Mouse (Mus musculus) gastrocnemius, postnatal 10 days (tissue): ENCODE measurements at regions not wholly inside any gene's neighbourhood (a gene's known extent, or its start where the extent isn't known, plus 50 kb on each side); places are given as distances from the start of the nearest gene placed in this dataset.

Source experiments
- DNase-seq: peaks from one replicate; pipeline ENCODE4 v3.0.0; 2021; ENCODE audit warnings: mixed read lengths

GRCm38 (mm10) chr13:112185116-112185515 lies 103.1 kb upstream of the Ankrd55 start:
- DNase-seq = no peak

DNA sequence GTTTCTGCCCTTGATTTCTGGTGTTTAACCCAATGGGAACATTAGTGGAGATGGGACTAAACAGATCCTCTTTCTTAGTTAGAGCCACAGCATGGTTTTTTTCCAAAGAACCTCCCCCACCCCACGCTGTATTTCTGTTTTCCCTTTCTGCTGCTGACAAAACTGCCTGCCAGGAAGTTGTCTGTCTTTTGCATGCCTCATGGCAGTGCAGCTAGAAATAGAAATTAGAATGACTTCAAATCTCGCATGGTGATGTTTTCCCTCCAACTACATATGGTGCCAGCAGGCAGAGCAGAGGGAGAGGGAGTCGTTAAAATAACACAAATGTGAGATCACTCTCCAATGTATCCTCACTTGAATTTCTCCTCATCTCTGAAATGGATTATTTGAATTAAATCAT lies 101.0 kb upstream of the Ankrd55 start:
- DNase-seq = no peak

GRCm38 (mm10) chr13:112188313-112188712 lies 99.9 kb upstream of the Ankrd55 start:
- DNase-seq = no peak

DNA sequence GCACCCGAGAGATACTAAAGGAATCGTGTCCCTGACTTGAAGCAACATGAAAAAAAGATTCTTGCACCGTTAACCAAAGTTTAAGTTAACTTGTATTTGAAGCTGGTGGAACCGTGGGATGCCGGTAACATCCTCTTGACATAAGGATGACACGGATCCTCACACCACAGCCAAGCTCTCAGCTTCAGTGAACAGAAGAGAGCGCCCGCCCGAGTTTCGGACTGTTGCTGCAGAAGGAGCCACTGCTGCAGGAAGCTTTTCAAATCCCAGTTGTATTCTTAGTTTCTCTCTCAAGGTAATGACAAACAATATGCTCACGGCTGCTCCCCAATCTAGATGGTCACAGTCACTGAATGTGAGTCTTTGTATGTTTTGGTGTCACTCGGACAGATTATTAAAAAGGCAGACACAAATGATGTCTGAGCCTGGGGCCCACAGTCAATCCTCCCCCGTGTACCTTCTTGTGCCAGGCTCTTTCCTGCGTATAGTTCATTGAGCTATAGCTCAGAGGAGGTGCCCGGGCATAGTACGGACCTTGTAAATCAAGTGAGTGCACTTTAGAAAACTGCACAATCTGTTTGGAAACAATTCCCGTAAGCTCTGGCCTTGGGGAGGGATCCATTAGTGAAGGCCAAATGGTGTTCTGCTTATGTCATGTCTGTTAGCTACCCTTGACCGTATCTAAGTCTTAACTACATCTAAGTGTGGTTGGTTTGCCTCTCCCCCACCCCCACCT lies 99.3 kb upstream of the Ankrd55 start:
- DNase-seq = no peak

DNA sequence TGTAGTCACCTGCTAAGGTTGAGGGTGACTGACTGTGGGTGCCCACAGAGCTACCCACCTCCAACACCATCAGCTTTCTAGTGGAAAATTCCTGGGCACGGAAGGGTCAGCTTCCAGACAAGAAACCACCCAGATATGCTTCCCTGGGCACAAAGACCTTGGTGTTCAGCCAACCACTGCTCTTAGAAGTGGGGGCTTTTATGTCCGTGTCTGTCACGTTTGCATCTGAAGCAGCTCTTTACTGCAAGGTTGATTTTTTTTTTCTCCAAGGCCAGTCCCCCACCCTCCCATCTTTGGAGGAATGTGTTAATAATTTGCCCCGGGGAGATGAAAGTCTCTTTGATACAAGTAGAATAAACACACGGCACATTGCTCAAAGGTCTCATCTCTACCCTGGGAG lies 98.6 kb upstream of the Ankrd55 start:
- DNase-seq = no peak

GRCm38 (mm10) chr13:112192192-112192905 lies 95.9 kb upstream of the Ankrd55 start:
- DNase-seq = no peak

- DNase-seq = no peak
Measured at GRCm38 (mm10) chr13:112193676-112194075, 94.6 kb upstream of the Ankrd55 start.

- DNase-seq = no peak
Measured at GRCm38 (mm10) chr13:112194991-112195390, 93.3 kb upstream of the Ankrd55 start.

DNA sequence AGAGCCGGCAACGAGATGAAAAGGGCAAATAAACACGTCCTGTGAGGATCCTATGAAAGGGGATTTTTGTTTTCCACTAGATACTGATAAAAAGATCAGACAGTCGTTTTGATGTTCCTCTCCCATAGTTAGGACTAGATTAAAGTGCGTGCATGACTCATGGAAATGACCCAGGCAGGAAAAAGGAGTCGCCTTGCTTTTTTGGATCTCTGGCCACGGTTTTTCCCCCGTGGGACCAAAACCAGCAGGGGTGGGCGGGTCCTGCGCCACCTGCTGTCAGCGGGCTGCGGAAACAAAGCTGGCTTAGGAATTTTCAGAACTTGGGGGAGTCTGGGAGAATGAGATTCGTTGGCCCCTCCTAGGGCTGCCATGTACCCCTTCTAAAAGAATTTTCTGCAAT lies 91.5 kb upstream of the Ankrd55 start:
- DNase-seq = peak; percentile 73

GRCm38 (mm10) chr13:112203721-112204120 lies 84.5 kb upstream of the Ankrd55 start:
- no peak for DNase-seq

GRCm38 (mm10) chr13:112204204-112204603 lies 84.0 kb upstream of the Ankrd55 start:
- no peak for DNase-seq

DNA sequence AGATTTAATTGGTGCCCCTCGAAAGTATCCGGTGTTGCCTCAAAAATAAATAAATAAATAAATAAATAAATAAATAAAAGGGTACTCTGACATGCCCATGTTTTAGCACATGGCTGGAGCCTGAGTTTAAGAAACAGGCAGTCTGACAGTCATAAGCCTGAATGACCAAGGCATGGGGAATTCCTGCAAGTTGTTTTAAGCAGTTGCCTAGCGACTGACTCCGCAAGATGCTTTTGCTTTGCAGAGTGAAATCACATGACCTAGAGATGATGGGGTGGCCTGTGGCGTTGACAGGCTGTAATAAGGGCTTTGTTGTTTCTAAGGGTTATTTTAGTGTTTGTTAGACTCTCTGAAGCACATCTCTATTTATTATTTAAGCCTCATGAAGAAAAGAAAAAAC lies 83.4 kb upstream of the Ankrd55 start:
- DNase-seq = no peak

GRCm38 (mm10) chr13:112207617-112208235 lies 80.5 kb upstream of the Ankrd55 start:
- no peak for DNase-seq

DNA sequence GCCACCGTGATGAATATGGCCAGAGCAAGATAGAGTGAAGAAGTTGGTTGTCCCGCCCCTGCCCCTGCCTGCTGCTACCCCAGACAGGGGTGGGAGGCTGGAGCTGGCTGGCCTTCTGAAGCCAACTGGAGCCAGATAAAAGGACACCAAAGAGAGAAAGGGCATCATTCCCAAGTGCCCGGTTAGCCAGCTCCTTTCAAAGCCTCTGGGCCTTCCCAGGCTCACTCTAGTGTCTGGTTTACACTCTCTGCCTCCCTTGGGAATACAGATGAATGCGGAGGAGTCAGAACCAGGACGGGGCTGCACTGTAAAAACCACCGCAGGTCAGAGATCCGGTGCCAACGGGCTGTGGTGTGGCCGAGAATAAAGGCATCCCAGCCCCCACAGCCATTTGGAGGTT lies 76.4 kb upstream of the Ankrd55 start:
- DNase-seq = no peak

DNA sequence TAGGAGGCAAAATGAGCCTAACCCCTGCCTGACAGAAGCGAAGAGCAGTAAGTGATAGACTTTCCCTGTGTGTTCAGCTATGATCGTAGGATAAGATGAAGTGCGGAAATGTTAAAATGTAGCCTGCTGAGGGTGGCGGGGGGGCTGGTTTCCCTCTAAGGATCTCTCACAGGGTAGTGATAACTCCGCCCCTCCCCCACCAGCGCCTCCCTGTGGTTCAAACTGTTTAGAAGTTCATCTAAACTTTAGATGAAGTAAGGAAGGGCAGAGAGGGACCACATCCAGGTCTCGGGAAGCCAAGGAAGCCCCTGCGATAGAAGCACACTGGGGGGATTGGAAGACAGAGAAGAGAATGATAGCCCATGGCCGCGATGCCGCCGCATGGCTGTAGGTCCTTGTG lies 75.9 kb upstream of the Ankrd55 start:
- DNase-seq = no peak

DNA sequence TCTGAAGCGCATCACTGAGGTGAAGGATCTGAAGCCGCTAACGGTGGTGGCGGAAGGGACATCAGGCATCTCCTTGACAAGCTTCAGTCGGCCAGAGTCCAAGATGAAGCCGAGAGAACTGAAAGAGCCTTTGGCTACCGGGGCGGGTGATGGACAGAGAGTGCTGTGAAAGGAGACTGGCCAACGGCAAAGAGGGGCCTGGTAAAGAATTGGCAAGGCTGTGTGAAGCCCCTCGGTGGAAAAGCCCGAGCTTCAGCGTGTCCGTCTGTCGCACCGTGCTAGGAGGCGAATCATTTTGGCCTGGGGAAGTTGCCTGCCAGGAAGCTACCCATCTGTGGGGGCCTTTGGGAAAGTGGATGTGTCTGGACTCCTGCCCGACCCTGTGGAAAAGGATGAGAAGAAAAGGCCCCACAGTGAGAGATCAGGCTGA lies 74.6 kb upstream of the Ankrd55 start:
- DNase-seq = no peak

- no peak for DNase-seq
Measured at GRCm38 (mm10) chr13:112216084-112216483, 72.2 kb upstream of the Ankrd55 start.

- DNase-seq = no peak
Measured at GRCm38 (mm10) chr13:112218389-112218788, 69.9 kb upstream of the Ankrd55 start.

DNA sequence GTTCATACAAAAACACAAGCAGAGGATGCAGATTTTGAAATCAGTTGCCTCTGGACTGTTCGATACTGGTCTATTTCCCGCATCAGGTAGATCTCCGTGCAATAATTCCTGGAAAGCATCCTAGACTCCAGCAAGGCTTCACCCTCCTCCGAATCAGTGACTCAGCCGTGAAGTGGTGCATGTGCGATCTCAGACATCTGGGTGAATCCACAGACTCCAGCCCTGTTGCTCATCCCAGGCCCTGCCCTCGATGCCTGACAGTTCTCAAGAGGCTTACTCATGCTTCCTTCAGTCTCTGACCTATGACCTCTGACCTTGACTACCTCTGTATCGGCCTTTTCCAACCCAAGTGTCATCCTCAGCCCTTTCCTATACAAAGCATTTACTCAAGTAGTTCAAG lies 68.1 kb upstream of the Ankrd55 start:
- no peak for DNase-seq

DNA sequence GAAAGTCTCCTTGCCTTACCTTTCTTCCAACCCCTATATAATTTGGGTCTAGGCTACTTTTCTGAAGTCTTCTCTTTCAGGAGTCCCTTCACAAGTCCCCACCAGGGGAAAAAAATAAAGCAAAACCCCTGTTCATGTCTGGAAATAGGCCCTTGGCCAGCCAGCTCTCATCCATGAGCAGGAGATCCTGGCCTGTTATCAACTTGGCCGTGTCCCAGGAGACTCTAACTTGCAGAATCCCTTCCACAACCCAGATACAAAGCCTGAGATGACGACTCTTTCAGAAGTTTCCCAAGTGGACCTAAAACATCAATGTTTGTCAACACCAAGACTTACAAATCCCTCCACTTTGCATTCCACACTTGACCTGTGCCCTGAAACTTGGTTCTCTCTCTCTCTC lies 64.6 kb upstream of the Ankrd55 start:
- DNase-seq = peak; percentile 18

- DNase-seq = no peak
Measured at GRCm38 (mm10) chr13:112227766-112228165, 60.5 kb upstream of the Ankrd55 start.

GRCm38 (mm10) chr13:112228846-112229245 lies 59.4 kb upstream of the Ankrd55 start:
- DNase-seq = no peak

GRCm38 (mm10) chr13:112230176-112230575 lies 58.1 kb upstream of the Ankrd55 start:
- no peak for DNase-seq

DNA sequence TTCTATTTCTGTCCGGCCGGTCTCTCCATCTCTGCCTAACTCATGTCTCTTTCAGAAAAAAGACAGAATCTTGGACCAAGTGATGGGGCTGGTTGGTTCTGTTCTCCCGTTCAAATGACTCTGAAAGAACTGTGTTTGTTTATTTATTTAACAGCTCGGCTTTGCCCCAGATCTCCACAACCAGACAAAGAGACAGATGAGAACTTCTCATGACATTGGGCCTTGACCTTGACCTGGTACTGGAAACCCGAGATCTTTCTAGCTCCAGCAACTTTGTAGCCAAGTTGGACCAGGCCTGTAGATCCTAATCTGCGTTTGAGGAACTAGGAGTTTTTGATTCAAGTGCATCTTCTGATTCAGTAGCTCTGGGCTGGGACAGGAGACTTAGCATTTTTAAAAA lies 53.6 kb upstream of the Ankrd55 start:
- no peak for DNase-seq
